Mouse (Mus musculus) midbrain, embryonic 13.5 days (tissue): ENCODE measurements around the gene Slc6a6. TPM values are rescaled to one million over a fixed set of nuclear protein-coding genes. Genes with fewer than 3 reads are reported as not detected.
A peak's percentile ranks its signal among the peaks of the same experiment; 100 is the strongest.

Experiments
- ATAC-seq: fragments of 200-750 bp; cut with Nextera tagmentation; 2 replicates; pipeline ENCODE4 v1.8.0; 2017; ENCODE audit warnings: mild to moderate bottlenecking, moderate TSS enrichment, moderate library complexity
- H3K27ac ChIP-seq: fragments of 300-500 bp; sonication (generic); 2 replicates; pipeline ENCODE4 v1.5.1; 2015; ENCODE audit warnings: inconsistent platforms, mild to moderate bottlenecking, moderate library complexity
- H3K27me3 ChIP-seq: fragments of 300-500 bp; sonication (generic); 2 replicates; pipeline ENCODE4 v1.6.1; 2015; ENCODE audit warnings: mild to moderate bottlenecking, inconsistent platforms
- H3K36me3 ChIP-seq: fragments of 300-500 bp; sonication (generic); 2 replicates; pipeline ENCODE4 v1.6.1; 2015; ENCODE audit warnings: mild to moderate bottlenecking, inconsistent platforms
- H3K4me1 ChIP-seq: fragments of 300-500 bp; sonication (generic); replicated peaks from 2 replicates; pipeline ENCODE4 v1.6.1; 2015; ENCODE audit warnings: inconsistent platforms
- H3K4me2 ChIP-seq: fragments of 300-500 bp; sonication (generic); replicated peaks from 2 replicates; pipeline ENCODE4 v1.6.1; 2015; ENCODE audit warnings: moderate library complexity, mild to moderate bottlenecking, inconsistent platforms
- H3K4me3 ChIP-seq: fragments of 300-500 bp; sonication (generic); replicated peaks from 2 replicates; pipeline ENCODE4 v1.5.1; 2015; ENCODE audit warnings: mild to moderate bottlenecking, inconsistent platforms
- H3K9ac ChIP-seq: fragments of 300-500 bp; sonication (generic); replicated peaks from 2 replicates; pipeline ENCODE4 v1.6.1; 2015; ENCODE audit warnings: mild to moderate bottlenecking, inconsistent platforms
- H3K9me3 ChIP-seq: fragments of 300-500 bp; sonication (generic); 2 replicates; pipeline ENCODE4 v1.6.1; 2016; ENCODE audit warnings: mild to moderate bottlenecking, inconsistent platforms
- WGBS: fragments of 180-500 bp; shearing (Covaris S2); methylation state at CpG from one replicate; pipeline ENCODE4 v1.1.7; 2015; 5-methylcytosine and 5-hydroxymethylcytosine counted together
- polyA plus RNA-seq: library from polyadenylated mRNA; unstranded; fragments of >200 nt; fragmentation: Nextera tagmentation; extraction: Ambion mirVana; gene quantifications from 2 replicates; pipeline ENCODE4 v1.2.1, GENCODE M21; 2015

The Slc6a6 gene
- polyA plus RNA-seq, 1 experiment from 2014 or later: 84.4 TPM

DNA sequence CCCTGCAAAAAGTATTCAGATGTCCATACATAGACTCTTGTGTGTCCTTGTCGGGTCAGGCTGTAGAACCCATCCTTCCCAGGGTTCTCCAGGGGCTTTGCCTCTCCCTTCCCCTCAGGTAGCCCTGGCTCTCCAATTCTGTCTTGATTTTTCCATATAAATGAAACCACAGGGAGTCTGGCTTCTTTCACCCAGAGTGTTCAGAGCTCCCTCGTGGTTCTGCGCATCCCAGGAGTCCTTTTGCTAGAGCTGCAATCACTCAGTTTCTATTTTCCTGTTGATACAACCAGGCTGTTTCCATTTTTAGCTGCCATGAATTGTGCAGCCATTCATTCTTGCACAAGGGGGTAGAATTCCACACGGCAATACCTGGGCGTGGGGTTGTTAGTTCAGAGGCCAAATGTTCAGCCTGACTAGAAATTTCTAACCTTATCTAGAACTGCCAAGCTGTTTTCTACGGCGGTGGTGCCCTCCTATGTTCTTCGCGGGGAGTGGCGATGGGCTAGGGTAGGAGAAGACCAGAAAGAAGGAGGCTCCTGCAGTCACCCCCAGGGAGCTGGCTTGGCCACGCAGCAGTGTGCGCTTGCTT is 5.3 kb upstream of the Slc6a6 start:
- no peaks in the 10 kb centered on the region for H3K27me3 ChIP-seq
- H3K4me3 ChIP-seq: no peak overlapping the region
- ATAC-seq: no peak
- no peaks in the 10 kb centered on the region for H3K9me3 ChIP-seq
- no peaks in the 10 kb centered on the region for H3K36me3 ChIP-seq
- WGBS: 57% methylated on average over 12 of the region's 12 CpGs
- no peak overlapping the region for H3K9ac ChIP-seq
- no peak overlapping the region for H3K4me2 ChIP-seq
- peaks cover 11% of the 10 kb centered on the region; the same call in 1 of the 2 replicates for H3K4me1 ChIP-seq
- H3K27ac ChIP-seq: no peak overlapping the region

DNA sequence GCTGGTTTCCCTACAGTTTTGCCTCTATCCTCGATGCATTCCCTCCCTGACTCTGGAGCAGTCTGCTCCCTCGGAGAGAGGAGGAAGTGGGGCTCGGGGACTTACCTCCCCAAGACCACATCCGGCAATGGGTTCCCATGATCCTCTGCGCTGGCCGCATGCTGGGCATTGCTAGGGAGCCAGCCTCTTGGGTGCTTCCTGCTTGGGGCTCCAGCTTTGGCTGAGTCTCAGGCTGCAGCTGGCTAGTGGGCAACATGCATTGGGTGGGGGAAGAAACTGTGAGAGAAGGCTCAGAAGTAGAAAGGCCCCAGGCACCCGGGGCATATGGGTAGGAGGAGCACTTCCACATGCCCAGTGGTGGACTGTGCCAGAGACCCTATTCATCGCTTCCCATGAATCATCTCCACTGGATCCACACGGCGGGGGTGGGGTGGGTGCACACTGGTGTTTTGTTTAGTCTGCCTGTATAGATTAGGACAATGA is 4.7 kb upstream of the Slc6a6 start:
- Histone ChIP-seq H3K4me1 (peaks cover 11% of the 10 kb centered on the region; the same call in 1 of the 2 replicates), H3K27me3 (no peaks in the 10 kb centered on the region), H3K4me2 (no peak overlapping the region), H3K27ac (no peak overlapping the region), H3K36me3 (no peaks in the 10 kb centered on the region), H3K4me3 (no peak overlapping the region), H3K9me3 (no peaks in the 10 kb centered on the region), H3K9ac (no peak overlapping the region)
- 76% methylated on average over 10 of the region's 10 CpGs for WGBS
- ATAC-seq: no peak

DNA sequence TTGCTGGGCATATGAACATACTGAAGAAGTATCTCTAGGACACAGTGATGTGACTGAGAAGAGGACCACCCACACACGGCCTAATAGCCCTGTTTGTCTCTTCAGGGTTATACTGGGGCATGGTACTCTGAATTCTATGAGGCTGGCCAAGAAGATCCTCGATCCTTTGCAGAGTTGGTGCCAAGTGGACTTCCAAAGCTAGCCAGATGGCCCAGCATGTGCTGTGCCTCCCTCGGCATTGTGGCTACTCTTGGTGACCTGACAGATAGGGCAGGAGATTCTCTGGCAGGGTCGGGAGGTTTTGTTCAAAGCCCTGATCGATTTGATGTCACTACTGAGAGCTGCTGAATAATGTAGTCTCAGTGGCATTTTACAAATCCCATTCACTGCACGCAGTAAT is 4.1 kb upstream of the Slc6a6 start:
- no peaks in the 10 kb centered on the region for H3K27me3 ChIP-seq
- H3K9ac ChIP-seq: no peak overlapping the region
- H3K4me1 ChIP-seq: peaks cover 12% of the 10 kb centered on the region
- WGBS: 72% methylated on average over 6 of the region's 6 CpGs
- no peak for ATAC-seq
- H3K4me3 ChIP-seq: no peak overlapping the region
- H3K27ac ChIP-seq: no peak overlapping the region
- no peaks in the 10 kb centered on the region for H3K36me3 ChIP-seq
- H3K9me3 ChIP-seq: no peaks in the 10 kb centered on the region
- no peak overlapping the region for H3K4me2 ChIP-seq

- Histone ChIP-seq H3K4me3 (no peak overlapping the region), H3K27me3 (no peaks in the 10 kb centered on the region), H3K4me2 (no peak overlapping the region), H3K9me3 (no peaks in the 10 kb centered on the region), H3K36me3 (no peaks in the 10 kb centered on the region), H3K9ac (no peak overlapping the region), H3K4me1 (peaks cover 33% of the 10 kb centered on the region), H3K27ac (no peak overlapping the region)
- 85% methylated on average over 4 of the region's 4 CpGs for WGBS
- no peak for ATAC-seq
Observed at GRCm38 (mm10) chr6:91681841-91682240, 2.0 kb upstream of the Slc6a6 start.

DNA sequence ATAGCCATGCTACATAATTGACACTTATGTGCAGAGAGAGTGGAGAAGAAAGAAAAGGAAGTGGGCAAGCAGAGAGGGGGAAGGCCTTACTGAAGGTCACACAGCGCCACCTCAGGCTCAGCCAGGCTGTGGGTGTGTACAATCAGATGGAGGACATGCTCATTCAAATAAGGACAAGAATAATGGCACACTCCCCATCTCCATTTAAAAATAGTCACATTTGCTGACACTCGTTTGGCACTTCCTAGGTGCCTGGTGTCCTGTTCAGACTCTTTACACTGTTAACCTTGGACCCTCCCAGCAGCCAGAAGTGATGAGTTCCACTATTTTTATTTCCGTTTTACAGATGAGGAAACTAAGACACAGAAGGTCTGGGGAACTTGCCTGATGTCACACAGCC is 732 bp upstream of the Slc6a6 start:
- Histone ChIP-seq H3K9me3 (no peaks in the 10 kb centered on the region), H3K9ac (no peak overlapping the region), H3K27ac (peak overlapping the region; percentile 96), H3K27me3 (no peaks in the 10 kb centered on the region), H3K4me3 (peak overlapping the region; percentile 86; the same call in 1 of the 2 replicates), H3K4me1 (peaks cover 42% of the 10 kb centered on the region), H3K4me2 (peak overlapping the region; percentile 86; the same call in 1 of the 2 replicates), H3K36me3 (no peaks in the 10 kb centered on the region)
- WGBS: 51% methylated on average over 3 of the region's 3 CpGs
- ATAC-seq: no peak

GRCm38 (mm10) chr6:91684474-91684829 is 599 bp downstream of the Slc6a6 start:
- Histone ChIP-seq H3K4me1 (peaks cover 48% of the 10 kb centered on the region), H3K4me3 (peak overlapping the region; percentile 86), H3K9ac (peak overlapping the region; percentile 97), H3K9me3 (no peaks in the 10 kb centered on the region), H3K27ac (peak overlapping the region; percentile 96), H3K27me3 (no peaks in the 10 kb centered on the region), H3K4me2 (peak overlapping the region; percentile 86), H3K36me3 (no peaks in the 10 kb centered on the region)
- peak; percentile 53 for ATAC-seq
- 4% methylated on average over 9 of the region's 13 CpGs for WGBS

DNA sequence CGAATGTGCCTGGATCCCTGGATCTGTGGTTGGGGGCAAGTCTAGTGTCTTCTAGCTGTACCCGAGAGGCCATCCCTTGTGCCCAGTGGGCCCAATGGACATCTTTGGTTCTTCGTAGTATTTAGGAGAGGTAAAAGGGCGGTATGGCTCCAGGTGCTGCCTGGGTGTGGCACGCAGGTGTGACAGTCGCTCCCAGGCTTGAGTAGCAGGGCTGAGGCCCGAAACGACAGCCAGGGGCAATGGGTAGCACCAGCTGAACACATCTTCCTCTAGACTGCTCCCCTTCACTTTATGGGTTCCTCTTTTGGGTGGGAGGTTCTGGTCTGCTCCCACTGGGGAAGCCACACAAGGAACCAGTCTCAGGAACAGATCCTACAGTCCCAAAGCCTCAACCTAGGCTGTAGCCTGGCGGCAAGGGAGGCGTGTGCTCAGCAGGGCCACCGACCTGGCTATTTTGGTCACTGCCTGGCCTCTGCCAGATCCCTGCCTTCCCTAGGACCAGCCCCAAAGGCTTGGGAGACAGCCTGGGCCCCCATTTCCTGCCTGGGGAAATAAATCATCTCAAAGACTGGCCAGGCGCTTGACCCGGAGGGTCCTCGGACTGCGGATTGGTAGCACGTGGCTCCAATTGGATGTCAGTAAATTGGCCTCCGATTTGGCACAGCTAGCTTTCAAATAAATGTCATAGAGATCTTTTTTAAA is 1.1 kb downstream of the Slc6a6 start:
- peak overlapping the region; percentile 96 for H3K27ac ChIP-seq
- peak overlapping the region; percentile 86 for H3K4me3 ChIP-seq
- peak overlapping the region; percentile 97 for H3K9ac ChIP-seq
- WGBS: 22% methylated on average over 17 of the region's 17 CpGs
- H3K36me3 ChIP-seq: no peaks in the 10 kb centered on the region
- no peaks in the 10 kb centered on the region for H3K27me3 ChIP-seq
- peak overlapping the region; percentile 86 for H3K4me2 ChIP-seq
- peak; percentile 5 for ATAC-seq
- no peaks in the 10 kb centered on the region for H3K9me3 ChIP-seq
- H3K4me1 ChIP-seq: peaks cover 53% of the 10 kb centered on the region

GRCm38 (mm10) chr6:91685533-91685883 is 1.7 kb downstream of the Slc6a6 start:
- Histone ChIP-seq H3K4me1 (peaks cover 58% of the 10 kb centered on the region), H3K27me3 (no peaks in the 10 kb centered on the region), H3K4me3 (peak overlapping the region; percentile 86), H3K9me3 (no peaks in the 10 kb centered on the region), H3K27ac (no peak overlapping the region), H3K36me3 (peaks cover 3% of the 10 kb centered on the region; the same call in 1 of the 2 replicates), H3K9ac (peak overlapping the region; percentile 97), H3K4me2 (peak overlapping the region; percentile 86)
- WGBS: 48% methylated on average over 2 of the region's 2 CpGs
- ATAC-seq: no peak

DNA sequence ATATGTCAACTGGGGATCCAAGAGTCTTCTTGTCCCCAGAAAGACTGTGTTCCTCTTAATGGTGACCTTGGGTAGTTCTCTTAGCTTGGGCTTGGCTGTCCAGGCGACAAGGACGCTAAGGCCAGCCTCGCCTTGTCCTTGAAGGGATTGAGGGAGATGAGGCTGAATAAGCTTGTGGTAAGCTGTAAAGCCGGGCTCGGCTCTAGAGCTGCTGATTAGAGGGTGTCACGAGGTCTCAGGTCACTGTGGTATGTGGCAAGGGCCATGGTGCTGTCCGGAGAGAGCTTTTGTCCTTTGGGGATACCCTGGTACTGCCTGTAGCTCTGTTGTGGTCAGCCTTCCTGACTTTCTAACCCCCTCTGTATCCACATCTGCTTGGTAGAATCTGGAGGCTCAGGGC is 2.0 kb downstream of the Slc6a6 start:
- Histone ChIP-seq H3K9ac (peak overlapping the region; percentile 97), H3K36me3 (peaks cover 7% of the 10 kb centered on the region; the same call in 1 of the 2 replicates), H3K4me2 (peak overlapping the region; percentile 86), H3K4me1 (peaks cover 60% of the 10 kb centered on the region), H3K4me3 (peak overlapping the region; percentile 86), H3K27me3 (no peaks in the 10 kb centered on the region), H3K27ac (no peak overlapping the region), H3K9me3 (no peaks in the 10 kb centered on the region)
- no peak for ATAC-seq
- WGBS: 75% methylated on average over 7 of the region's 7 CpGs

- Histone ChIP-seq H3K4me3 (peak overlapping the region; percentile 86), H3K4me2 (peak overlapping the region; percentile 86), H3K4me1 (peaks cover 64% of the 10 kb centered on the region), H3K9ac (no peak overlapping the region), H3K27me3 (no peaks in the 10 kb centered on the region), H3K9me3 (no peaks in the 10 kb centered on the region), H3K27ac (no peak overlapping the region), H3K36me3 (peaks cover 14% of the 10 kb centered on the region)
- ATAC-seq: no peak
- 58% methylated on average over 4 of the region's 4 CpGs for WGBS
Observed at GRCm38 (mm10) chr6:91686597-91686996, 2.7 kb downstream of the Slc6a6 start.

DNA sequence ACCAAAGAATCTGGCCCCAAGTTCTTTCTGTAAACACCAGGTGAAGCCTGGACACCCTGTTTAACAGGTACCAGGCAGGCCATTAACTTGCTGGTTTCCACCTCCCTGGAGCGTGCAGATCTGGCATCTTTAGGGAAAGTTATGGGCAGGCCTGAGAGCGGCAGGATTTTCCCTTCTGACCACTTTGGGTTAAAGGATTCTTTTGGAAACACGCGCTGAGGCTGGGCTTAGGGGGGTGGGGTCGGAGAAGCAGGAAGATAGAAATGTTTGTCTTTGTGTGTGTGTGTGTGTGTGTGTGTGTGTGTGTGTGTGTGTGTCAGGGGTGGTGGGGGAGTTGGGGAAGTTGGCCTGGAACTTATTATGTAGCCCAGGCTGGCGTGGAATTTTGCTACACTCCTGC is 4.2 kb downstream of the Slc6a6 start:
- H3K4me1 ChIP-seq: peaks cover 64% of the 10 kb centered on the region
- H3K27me3 ChIP-seq: no peaks in the 10 kb centered on the region
- no peak overlapping the region for H3K9ac ChIP-seq
- 86% methylated on average over 6 of the region's 6 CpGs for WGBS
- peak overlapping the region; percentile 22 for H3K4me2 ChIP-seq
- H3K27ac ChIP-seq: no peak overlapping the region
- H3K4me3 ChIP-seq: no peak overlapping the region
- H3K9me3 ChIP-seq: no peaks in the 10 kb centered on the region
- peaks cover 24% of the 10 kb centered on the region for H3K36me3 ChIP-seq
- ATAC-seq: no peak

GRCm38 (mm10) chr6:91689231-91689630 is 5.4 kb downstream of the Slc6a6 start:
- Histone ChIP-seq H3K27me3 (no peaks in the 10 kb centered on the region), H3K36me3 (peaks cover 24% of the 10 kb centered on the region), H3K9me3 (no peaks in the 10 kb centered on the region), H3K27ac (0 out of 2 replicates have a peak overlapping the region, but pooled peaks have one; percentile 12), H3K4me3 (no peak overlapping the region), H3K9ac (peak overlapping the region; percentile 43; the same call in 1 of the 2 replicates), H3K4me1 (peaks cover 69% of the 10 kb centered on the region), H3K4me2 (no peak overlapping the region)
- ATAC-seq: no peak
